Mouse (Mus musculus) heart, adult 9 months (tissue): ENCODE data around the gene Zfp605.
"Not testable (repeated sequence)": the region's sequence is repeated elsewhere in the genome, so short reads cannot be mapped to it uniquely, and the experiment has no call there.

Experiments used
- DNase-seq, 2 experiments: peaks; one replicate each; pipeline ENCODE4 v3.0.0; 2022; ENCODE audit warnings: low spot score in 2 of 2

Zfp605 gene

DNA sequence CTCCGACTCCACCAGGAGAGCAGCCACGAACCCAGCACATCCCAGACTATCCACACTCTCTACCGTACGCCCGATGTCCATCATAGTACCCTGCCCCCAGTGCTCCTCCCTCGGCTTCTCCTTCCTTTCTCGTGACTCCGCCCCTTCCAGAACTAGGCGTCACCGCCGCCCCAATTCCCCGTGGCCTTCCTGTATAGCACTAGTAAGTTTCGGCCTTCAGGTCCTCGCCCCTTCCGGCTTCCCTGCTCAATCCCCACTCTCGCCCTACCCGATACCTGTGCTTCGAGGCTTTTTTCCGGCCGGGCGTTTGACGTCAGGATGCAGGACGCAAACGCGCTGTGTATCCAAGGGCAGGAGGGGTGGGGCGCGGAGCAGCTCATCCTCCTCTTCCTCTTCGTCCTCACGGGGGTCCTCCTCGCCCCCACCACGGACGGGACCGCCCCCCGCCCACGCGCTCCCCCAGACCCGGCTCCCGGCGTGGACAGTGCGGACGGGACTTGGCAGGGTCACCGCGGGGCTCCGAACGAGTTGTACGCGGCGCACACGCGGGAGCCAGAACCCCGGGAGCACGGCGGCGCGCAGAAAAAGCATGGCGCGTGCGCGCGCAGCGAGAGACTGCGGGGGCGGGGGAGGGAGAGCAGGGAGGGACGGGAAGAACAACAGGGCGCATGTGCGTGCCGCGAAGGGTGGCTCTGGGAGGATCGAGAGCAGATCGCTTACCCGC, 2.1 kb upstream of the Zfp605 start, which contains the start of gene Gtpbp6:
TSS of gene Gtpbp6 (minus strand) at position 617 of the 724 bp plus-strand sequence.
- DNase-seq, result peak; percentile 95 to 96

DNA sequence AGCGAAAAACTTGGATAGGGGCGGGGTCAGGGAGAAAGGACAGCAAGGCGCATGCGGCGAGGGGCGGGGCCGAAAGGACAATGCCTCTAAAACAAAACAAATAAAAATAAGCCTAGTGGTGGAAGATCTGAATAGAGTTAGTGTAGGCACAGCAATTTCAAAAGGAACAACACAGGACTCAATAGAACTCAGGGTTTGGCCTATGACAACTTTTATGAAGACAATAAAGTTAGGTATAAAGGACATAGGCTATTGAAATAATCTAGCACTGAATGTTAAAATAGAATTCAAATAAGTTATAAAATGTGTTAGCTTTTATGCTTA, 1.6 kb upstream of the Zfp605 start:
- DNase-seq, result no peak

DNA sequence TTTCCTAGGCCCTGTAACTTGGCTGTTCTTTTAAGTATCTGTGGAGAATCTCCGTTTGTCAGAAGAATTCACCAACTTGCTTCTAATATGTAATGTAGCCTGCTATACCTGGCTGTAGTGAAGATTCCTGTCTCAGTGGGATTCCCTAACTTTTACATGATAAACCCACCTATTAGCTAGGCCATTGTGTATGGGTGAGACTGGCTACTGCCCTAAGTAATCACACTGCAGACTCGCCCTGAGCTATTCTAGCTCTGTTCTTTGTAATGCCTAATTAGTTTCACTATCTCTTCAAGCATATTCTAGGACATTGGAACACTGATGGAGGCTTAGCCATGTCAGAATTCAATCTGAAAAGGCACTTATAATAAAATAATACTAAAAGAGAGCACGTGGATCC, 12.5 kb downstream of the Zfp605 start:
- not testable (repeated sequence) for DNase-seq

DNA sequence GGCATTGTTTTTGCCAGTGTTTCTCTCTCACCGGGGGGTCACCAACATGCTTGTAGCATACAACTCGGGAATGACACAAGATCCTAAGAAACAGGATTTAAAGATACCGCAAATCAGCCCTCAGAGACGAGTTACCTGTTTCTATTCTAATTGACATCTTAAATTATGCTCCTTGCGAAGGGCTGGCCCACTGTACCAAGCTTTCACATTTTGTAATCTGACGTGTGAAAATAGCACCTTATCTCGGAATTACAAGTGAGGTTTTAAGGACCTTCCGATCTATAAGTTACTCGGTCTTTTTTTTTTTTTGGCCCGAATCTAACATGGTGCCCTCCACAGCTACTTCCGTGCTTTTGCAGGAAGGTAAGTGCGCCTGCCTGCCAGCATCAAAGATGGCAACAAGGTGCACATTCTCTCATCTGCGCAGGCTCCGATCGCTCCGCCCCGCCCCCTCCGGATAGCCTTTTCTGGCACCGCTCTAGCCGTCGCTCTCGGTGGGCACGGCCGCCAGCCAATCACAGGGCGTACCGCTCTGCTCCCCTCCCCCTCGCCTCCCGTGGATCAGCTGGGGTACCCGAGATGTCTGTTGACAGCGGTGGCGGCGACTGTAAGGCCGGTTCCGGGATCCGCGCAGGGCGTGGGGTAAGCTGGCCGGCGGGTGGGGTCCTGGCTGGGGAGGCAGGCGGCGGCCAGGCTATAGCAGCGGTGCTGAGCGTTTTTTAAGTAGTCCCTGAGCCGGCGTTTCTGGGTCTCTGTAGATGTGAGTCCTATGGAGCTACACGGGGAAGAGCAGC, 25.6 kb downstream of the Zfp605 start, which contains the start of gene Chfr:
TSS of gene Chfr (plus strand) at position 550 of the 794 bp plus-strand sequence.
- peak; percentile 98 to 99 for DNase-seq

DNA sequence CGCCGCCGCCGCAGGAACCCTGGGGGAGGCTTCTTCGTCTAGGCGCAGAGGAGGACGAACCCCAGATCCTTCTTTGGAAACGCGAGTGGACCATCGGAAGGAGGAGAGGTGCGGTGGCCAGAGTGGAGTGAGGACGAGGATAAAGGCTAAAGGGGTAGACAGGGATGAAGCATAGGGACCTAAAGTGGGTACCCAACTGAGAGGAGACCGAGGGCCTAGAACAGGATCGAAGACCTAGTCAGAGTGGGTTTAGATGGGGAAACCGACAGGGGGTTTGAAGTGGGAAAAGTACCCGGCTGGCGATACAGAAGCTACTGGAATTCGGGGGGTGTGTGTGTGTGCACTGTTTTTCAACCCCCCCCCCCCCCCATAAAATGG, 26.2 kb downstream of the Zfp605 start:
- no peak for DNase-seq

DNA sequence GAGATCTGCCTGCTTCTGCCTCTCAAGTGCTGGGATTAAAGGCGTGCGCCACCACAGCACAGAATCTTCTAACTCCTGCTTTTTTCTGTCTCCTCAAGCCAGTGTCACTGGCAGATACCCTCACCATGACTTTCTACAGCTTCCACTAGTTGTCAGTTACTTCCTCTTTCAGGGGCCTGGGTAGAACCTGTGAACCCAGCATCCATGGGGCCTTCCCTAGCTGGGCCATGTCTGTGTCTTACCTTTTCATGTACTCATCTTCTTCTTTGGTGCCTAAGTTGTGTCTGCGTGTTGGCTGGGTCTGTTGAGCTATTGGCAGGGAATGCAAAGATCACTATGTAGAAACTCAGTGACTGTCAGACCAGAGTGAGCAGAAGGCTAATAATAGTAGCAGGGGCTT, 27.9 kb downstream of the Zfp605 start:
- no peak for DNase-seq

DNA sequence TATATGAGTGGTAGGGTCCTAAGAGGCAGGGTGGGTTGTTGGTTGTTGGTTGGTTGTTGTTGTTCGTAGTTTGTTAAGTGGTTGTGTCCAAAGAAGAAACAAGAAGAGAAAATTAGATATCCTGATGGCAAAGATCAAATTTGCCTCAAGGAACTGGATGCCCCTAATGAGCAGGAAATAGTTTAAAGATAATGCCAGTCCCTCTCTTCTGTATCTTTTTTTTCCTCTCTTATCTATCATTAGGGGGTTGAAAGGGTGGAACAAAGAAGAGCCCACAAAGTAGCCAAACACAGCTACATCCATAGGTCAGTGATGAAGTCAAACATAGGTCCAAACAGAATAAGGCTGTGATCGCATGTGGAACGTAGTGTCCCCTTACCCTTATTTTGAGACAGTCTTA, 29.4 kb downstream of the Zfp605 start:
- no peak for DNase-seq

DNA sequence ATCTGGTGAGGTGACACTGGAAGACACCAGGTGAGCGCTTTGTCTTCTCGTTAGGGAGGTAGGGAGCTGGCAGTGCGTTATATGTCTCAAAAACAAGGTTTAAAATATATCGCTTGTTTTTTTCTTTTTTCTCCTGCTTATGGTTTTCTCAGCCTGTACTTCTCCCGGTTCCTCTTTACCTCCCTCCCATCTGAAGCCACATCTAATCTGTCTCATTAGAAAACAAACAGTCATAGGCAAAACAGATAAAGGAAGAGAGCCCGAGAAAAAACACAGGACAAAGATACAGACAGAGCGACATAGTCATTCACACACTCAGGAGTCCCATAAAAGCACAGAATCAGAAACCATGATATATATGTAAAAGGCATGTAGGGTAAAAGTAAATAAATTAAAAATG, 30.5 kb downstream of the Zfp605 start:
- DNase-seq, result no peak

DNA sequence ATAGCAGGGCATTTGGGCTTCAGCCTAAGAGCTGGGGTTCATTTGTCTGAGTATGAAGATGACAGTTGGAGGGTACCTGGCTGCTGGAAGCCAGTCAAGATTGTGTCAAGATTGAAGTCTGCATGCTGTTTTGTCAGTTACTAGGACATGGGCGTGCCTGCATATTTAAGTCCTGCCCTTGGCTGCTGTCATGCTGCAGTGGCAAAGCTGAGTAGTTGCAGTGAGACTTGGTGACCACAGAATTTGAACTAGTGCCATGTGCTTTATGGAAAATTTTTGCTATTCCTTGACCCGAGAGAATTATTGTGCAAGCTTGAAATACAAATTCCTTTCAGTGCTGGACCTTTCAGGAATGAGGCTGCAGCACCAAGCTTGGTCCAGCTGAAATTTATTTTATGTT, 32.4 kb downstream of the Zfp605 start:
- DNase-seq, result peak; percentile 5 to 22

DNA sequence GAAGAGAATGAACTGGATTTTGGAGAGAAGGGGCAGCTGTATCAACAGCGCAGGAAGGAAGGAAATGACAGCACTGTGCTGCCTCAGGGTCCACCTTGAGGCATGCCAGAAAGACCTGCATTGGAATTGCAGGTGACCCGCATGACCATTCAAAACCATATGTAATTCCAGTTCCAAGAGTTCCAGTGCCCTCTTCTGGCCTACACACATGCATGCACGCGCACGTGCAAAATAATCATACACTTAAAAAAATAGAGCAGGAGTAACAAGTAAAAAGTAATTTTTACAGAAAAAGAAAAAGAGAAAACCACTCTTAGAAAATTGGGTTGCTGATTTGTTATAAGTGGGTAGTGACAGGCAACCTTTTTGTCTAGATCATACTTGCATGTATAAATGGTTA, 33.1 kb downstream of the Zfp605 start:
- DNase-seq, result no peak

DNA sequence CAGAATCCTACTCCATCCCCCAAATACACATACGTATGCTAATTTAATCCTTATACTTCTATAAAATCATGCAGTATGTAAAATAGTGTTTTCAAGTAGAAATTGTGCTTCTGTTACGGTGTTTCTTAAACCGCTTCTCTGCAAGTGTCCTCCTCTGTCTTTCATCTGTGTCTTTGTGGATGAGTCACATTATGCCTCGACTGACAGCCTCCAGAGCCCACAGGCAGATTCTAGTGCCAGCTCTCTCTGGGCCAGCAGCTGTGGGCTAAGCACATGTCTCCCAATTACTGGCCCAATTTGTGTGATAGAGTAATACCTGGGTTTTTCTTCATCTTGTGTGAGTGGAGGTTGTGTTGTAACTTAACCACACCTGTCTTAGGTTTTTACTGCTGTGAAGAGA, 59.5 kb downstream of the Zfp605 start:
- DNase-seq, result no peak

DNA sequence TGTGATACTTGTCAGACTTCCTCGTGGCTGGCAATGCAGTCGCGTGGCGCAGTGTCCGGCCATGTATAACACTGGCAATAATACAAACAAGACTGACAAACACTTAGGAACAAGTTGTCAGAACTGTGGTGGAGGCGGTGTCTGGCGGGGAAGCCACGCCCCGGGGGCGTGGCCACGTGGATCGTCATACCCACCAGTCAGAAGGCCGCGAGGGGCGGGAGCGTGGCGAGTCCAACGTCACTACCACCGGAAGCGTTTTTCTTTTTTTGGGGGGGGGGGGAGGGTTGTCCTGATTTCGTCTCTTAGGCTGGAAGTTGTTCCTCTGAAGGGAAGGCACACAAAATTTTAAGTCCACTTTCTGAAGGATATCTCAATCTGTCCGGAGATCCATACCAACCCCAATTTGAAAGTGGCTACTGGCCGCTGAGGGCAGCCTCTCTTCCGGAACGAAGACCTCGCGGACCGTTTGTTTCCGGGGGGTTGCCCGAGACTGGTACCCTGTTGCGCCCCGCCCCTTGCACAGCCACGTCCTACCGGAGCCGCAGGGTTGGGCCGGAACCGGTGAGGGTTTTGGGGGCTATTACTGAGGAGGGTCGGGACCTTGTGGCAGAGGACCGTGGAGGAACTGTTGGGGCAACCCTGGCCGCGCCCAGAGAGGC, 66.6 kb downstream of the Zfp605 start, which contains the start of gene Golga3:
TSS of gene Golga3 (plus strand) at position 340 of the 659 bp plus-strand sequence.
- peak; percentile 87 to 95 for DNase-seq

DNA sequence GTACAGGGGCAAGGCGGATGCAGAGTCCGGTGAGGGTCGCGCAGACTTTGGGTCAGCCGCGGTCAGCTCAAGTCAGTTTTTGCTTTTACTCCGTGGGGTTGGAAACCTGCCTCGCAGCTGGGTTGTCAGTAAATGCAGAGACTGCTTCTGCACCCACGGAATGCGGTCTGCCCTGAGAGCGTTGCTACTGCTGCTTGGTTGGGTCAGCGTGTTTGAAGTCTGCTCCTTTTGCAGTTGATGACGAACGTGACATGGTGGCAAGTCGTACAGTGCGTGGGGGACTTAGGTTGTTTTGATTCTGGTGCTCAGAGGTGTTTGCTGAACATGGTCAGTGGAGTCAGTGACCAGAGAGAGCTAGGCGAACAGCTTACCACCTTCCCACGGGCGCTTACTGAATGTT, 67.1 kb downstream of the Zfp605 start:
- no peak for DNase-seq

DNA sequence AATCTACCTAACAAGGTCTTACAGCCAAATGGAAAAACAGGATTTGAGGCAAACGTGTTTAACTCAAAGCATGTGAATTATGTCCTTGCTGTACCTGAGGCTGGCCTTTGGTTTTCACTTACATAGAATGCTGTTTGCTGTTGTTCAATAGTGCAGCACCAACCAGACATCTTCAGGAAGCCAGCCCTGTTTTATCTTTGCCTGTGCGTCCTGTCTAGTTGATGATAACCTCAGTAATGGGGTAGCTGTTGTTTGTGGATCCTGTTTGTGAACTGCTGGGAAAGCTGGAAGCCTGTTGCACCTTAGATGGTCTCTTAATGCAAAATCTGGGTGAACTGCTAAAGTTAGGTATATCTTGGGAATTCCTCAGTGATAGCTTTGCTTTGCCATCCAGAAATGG, 68.7 kb downstream of the Zfp605 start:
- DNase-seq, result no peak
